Mouse (Mus musculus) neural tube, embryonic 12.5 days (tissue): ENCODE measurements around the gene Kcnq1. TPM values are rescaled to one million over a fixed set of nuclear protein-coding genes. Genes with fewer than 3 reads are reported as not detected.

Experiments used
- ATAC-seq: fragments of 200-750 bp; cut with Nextera tagmentation; 2 replicates; pipeline ENCODE4 v1.8.0; 2017; ENCODE audit warnings: low read depth, mild to moderate bottlenecking, moderate TSS enrichment, moderate library complexity; ENCODE audit not compliant: low FRiP score
- H3K27ac ChIP-seq: fragments of 300-500 bp; sonication (generic); 2 replicates; pipeline ENCODE4 v1.5.1; 2016
- H3K27me3 ChIP-seq: fragments of 300-500 bp; sonication (generic); replicated peaks from 2 replicates; pipeline ENCODE4 v1.6.1; 2016; ENCODE audit warnings: mild to moderate bottlenecking
- H3K36me3 ChIP-seq: fragments of 300-500 bp; sonication (generic); 2 replicates; pipeline ENCODE4 v1.6.1; 2016; ENCODE audit warnings: mild to moderate bottlenecking
- H3K4me1 ChIP-seq: fragments of 300-500 bp; sonication (generic); 2 replicates; pipeline ENCODE4 v1.6.1; 2016
- H3K4me2 ChIP-seq: fragments of 300-500 bp; sonication (generic); replicated peaks from 2 replicates; pipeline ENCODE4 v1.6.1; 2016; ENCODE audit warnings: mild to moderate bottlenecking
- H3K4me3 ChIP-seq: fragments of 300-500 bp; sonication (generic); 2 replicates; pipeline ENCODE4 v1.5.1; 2016
- H3K9ac ChIP-seq: fragments of 300-500 bp; sonication (generic); 2 replicates; pipeline ENCODE4 v1.6.1; 2016; ENCODE audit warnings: mild to moderate bottlenecking
- H3K9me3 ChIP-seq: fragments of 300-500 bp; sonication (generic); 2 replicates; pipeline ENCODE4 v1.6.1; 2016; ENCODE audit warnings: mild to moderate bottlenecking
- WGBS: fragments of 180-500 bp; shearing (Covaris S2); methylation state at CpG from one replicate; pipeline ENCODE4 v1.1.7; 2016; 5-methylcytosine and 5-hydroxymethylcytosine counted together
- polyA plus RNA-seq: library from polyadenylated mRNA; unstranded; fragments of >200 nt; fragmentation: Nextera tagmentation; extraction: Ambion mirVana; gene quantifications from 2 replicates; pipeline ENCODE4 v1.2.1, GENCODE M21; 2016

Gene Kcnq1
- polyA plus RNA-seq, 1 experiment from 2014 or later, result 0.99 TPM

DNA sequence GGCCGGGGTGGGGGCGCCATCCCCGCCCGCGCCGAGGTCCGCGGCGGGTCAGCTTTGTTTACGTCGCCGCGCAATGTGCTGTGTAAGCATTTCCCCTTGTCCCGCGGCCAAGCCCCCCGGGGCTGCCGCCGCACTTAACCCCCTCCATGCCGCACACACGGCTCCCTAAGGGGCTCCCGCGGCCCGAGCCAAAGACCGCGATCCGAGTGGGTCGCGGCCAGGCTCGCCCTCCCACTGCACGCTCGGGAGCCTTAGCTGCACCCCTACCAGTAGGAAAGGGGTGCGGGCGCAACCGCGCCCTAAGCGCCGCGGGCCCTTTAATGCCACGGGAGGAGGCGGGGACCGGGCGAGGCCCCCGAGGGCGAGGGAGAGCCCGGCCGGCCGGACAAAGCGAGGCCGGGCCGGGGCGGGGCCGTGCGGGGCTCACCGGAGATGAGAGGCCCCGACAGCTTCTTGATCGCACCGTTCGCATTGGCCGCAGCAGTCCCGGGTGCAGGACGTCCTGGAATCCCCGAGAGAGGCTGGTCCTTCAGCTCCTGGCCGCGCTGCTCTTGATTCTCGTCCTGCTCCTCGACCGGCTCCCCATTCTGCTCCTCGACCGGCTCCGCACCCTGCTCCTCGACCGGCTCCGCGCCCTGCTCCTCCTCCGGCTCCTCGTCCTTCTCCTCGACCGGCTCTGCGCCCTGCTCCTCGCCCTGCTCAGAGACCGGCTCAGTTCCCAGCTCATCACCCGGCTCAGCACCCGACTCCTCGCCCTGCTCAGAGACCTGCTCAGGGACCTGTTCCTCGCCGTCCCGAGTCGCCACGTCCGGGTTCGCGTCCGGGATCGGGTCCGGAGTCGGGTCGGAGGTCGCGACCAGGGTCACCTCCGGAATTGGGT lies 353.4 kb downstream of the Kcnq1 start:
- Histone ChIP-seq H3K4me3 (peak overlapping the region; percentile 67), H3K27ac (peak overlapping the region; percentile 66), H3K36me3 (no peaks in the 10 kb centered on the region; the same call in 1 of the 2 replicates), H3K27me3 (0 out of 2 replicates have a peak, but pooled peaks cover 5% of the 10 kb centered on the region), H3K4me2 (peak overlapping the region; percentile 62), H3K4me1 (peaks cover 9% of the 10 kb centered on the region), H3K9me3 (peaks cover 30% of the 10 kb centered on the region), H3K9ac (peak overlapping the region; percentile 86)
- WGBS, result 29% methylated on average over 100 of the region's 100 CpGs
- peak; percentile 15; the same call in 1 of the 2 replicates for ATAC-seq

DNA sequence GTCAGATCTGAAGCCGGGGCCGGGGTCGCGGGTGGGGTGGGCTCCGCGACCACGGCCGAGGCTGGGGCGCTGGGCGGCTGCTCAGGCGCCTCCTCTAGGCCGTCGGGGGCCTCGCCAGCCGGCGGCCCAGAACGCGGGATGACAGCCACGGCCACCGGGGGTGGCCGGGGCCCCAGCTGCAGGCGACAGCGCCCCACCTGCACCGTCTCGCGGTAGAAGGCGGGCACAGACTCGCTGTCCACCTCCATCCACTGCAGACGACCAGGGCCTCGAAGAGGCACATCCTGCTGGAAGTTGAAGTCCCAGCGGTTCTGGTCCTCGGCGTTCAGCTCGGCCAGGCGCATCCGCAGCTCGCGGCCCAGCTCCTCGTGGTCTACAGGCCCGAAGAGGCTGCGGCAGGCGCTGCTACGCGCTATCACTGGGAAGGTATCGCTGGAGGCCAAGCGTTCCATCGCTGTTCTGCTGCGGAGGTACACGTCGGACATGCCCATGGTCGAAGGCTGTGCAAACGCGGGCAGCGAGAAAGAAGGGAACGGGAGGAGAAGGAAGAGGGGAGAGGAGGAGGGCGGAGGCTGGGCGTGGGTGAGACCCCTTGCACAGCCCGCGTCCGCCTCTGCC lies 354.2 kb downstream of the Kcnq1 start:
- Histone ChIP-seq H3K27me3 (peaks cover 12% of the 10 kb centered on the region; the same call in 1 of the 2 replicates), H3K4me2 (peak overlapping the region; percentile 62), H3K36me3 (no peaks in the 10 kb centered on the region; the same call in 1 of the 2 replicates), H3K4me3 (peak overlapping the region; percentile 67), H3K9ac (peak overlapping the region; percentile 86), H3K27ac (peak overlapping the region; percentile 66), H3K4me1 (peaks cover 16% of the 10 kb centered on the region), H3K9me3 (peaks cover 30% of the 10 kb centered on the region)
- WGBS, result 36% methylated on average over 60 of the region's 60 CpGs
- ATAC-seq, result peak; percentile 7; the same call in 1 of the 2 replicates

DNA sequence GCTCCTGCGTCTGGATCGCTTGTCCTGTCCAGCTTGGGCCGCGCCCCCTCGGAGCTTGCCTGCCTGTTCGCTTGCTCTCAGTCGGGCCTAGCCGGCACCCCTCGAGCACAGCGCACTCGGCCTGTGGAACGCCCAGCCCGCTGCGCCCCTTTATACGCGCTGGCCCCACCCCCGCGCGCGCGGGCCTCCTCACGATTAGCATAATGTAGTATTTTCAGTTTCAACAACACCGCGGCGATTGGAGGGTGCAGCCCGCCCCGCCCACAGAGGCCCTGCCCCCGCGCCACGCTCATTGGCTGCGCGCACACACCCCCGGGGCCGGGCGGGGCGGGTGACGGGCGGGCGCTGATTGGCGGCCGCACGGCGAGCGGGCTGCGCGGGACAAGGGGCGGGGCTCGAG lies 354.7 kb downstream of the Kcnq1 start, which contains the start of gene Cdkn1c:
Gene Cdkn1c, minus strand, starts transcription at position 177 of the 400 bp plus-strand sequence.
- Histone ChIP-seq H3K9ac (peak within 1 kb of the TSS; percentile 86), H3K4me2 (peak within 1 kb of the TSS; percentile 62), H3K27ac (peak within 1 kb of the TSS; percentile 66), H3K4me3 (peak within 1 kb of the TSS; percentile 67), H3K27me3 (peaks cover 14% of the 10 kb centered on the region; the same call in 1 of the 2 replicates), H3K36me3 (no peaks in the 10 kb centered on the region; the same call in 1 of the 2 replicates), H3K4me1 (peaks cover 18% of the 10 kb centered on the region), H3K9me3 (peaks cover 30% of the 10 kb centered on the region)
- 31% methylated on average over 44 of the region's 48 CpGs for WGBS
- ATAC-seq, result peak; percentile 83

DNA sequence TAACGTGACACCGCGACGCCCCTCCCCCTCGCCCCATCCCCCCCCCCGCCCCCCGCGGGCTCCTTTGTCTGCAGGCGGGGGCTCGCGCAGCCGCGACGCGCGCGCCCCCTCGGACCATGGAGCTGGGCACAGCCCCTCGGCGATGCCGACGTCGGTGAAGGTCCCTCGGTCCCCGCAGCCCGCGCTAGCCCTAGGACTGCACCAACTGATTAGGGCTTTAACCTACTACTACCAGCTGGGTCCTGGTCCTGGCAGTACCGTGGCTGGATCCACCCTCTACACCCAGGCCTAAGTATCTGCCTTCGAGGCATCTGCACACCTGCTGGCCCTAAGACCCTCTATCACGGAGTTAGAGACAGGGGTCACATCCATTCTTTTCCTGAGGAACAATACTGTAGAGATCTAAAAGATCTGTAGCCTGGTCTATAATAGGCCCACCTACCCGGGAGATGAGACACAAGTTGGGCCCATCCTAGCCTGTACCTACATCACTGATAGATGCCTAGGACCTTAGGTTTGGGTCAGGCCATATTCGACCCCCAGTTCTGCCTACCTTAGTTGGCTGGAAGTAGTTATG lies 355.2 kb downstream of the Kcnq1 start:
- Histone ChIP-seq H3K27me3 (peaks cover 14% of the 10 kb centered on the region; the same call in 1 of the 2 replicates), H3K9ac (no peak overlapping the region), H3K27ac (0 out of 2 replicates have a peak overlapping the region, but pooled peaks have one; percentile 0), H3K4me2 (peak overlapping the region; percentile 38), H3K4me3 (peak overlapping the region; percentile 67; the same call in 1 of the 2 replicates), H3K4me1 (peaks cover 18% of the 10 kb centered on the region), H3K9me3 (peaks cover 30% of the 10 kb centered on the region), H3K36me3 (no peaks in the 10 kb centered on the region; the same call in 1 of the 2 replicates)
- peak; percentile 73 for ATAC-seq
- WGBS, result 48% methylated on average over 29 of the region's 32 CpGs

DNA sequence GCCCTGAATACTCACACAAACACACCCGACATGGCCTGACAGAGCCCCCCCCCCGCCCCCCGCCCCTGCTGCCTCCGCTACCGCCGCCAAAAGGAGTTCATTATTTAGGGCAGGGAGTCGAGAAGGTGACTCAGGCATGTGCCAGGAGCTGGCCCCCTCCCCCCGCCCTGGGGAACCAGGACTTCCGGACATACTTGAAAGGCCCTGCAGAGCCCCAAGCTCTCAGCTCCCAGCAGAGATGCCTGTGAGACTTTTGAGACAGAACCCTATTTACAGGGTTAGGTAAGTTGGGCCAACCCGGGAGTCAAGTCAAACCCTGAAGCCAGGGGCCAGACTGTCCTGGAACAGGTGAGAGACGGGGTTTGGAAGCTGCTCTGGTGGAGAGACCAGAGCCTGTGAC lies 355.8 kb downstream of the Kcnq1 start:
- Histone ChIP-seq H3K4me2 (peak overlapping the region; percentile 38), H3K4me1 (peaks cover 18% of the 10 kb centered on the region), H3K36me3 (no peaks in the 10 kb centered on the region; the same call in 1 of the 2 replicates), H3K4me3 (no peak overlapping the region), H3K9ac (no peak overlapping the region), H3K27ac (0 out of 2 replicates have a peak overlapping the region, but pooled peaks have one; percentile 0), H3K27me3 (peaks cover 14% of the 10 kb centered on the region; the same call in 1 of the 2 replicates), H3K9me3 (peaks cover 30% of the 10 kb centered on the region)
- 40% methylated on average over 11 of the region's 11 CpGs for WGBS
- no peak for ATAC-seq

DNA sequence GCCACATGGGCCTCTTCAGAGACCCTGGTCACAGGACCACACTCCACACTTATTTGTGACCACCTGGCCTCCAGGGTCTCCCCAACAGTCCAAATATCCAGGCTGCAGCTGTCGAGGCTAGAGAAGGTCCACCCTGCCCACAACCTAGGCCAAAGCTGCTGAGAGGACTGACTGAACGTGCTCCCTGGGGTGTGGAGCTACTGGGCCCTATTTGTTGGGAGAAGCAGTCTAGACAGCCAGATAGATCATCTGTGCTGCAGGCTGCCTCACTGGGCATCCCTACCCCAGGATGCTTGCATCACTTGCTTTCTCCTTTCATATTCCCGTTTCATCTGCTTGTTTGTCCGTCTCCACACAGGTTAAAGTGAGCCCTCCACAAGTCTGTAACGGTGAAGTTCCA lies 356.4 kb downstream of the Kcnq1 start:
- 79% methylated on average over 5 of the region's 5 CpGs for WGBS
- no peak for ATAC-seq
- H3K27me3 ChIP-seq, result peaks cover 14% of the 10 kb centered on the region; the same call in 1 of the 2 replicates

DNA sequence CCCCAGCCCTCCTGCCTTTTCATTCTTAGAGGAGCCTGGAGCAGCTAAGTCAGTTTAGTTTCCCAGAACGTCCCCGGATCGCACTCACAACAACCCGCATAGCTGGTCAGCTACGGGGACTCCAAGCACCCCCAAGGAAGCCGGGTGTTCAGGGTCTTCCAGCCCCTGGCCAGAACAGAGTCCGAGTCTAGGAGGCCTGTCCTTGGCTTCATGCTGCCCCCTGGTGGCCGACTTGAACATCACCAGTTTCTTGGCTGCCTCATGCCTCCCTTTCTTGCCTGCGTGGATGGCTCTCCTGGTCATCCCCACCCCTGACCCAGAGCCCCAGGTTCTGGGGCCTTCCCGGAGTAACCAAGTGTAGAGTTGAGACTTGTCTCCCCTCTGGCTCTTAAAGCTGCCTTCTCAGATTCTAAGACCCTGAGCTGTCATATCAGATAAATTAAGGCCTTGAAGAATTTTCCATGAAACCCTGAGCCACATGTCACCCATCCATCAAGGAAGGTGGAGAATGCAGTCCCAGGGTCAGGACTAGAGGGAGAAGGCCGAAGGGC lies 357.8 kb downstream of the Kcnq1 start:
- Histone ChIP-seq H3K36me3 (no peaks in the 10 kb centered on the region; the same call in 1 of the 2 replicates), H3K9ac (no peak overlapping the region), H3K4me3 (no peak overlapping the region), H3K27ac (no peak overlapping the region), H3K27me3 (peaks cover 13% of the 10 kb centered on the region; the same call in 1 of the 2 replicates), H3K9me3 (peaks cover 29% of the 10 kb centered on the region), H3K4me2 (no peak overlapping the region), H3K4me1 (peaks cover 27% of the 10 kb centered on the region)
- no peak for ATAC-seq
- 39% methylated on average over 11 of the region's 11 CpGs for WGBS

More for the DNA sequence above, 356.4 kb downstream of the Kcnq1 start:
- Histone ChIP-seq H3K4me3 (no peak overlapping the region), H3K4me1 (peaks cover 22% of the 10 kb centered on the region), H3K9me3 (peaks cover 30% of the 10 kb centered on the region), H3K36me3 (no peaks in the 10 kb centered on the region; the same call in 1 of the 2 replicates), H3K27ac (no peak overlapping the region), H3K9ac (no peak overlapping the region), H3K4me2 (no peak overlapping the region)

DNA sequence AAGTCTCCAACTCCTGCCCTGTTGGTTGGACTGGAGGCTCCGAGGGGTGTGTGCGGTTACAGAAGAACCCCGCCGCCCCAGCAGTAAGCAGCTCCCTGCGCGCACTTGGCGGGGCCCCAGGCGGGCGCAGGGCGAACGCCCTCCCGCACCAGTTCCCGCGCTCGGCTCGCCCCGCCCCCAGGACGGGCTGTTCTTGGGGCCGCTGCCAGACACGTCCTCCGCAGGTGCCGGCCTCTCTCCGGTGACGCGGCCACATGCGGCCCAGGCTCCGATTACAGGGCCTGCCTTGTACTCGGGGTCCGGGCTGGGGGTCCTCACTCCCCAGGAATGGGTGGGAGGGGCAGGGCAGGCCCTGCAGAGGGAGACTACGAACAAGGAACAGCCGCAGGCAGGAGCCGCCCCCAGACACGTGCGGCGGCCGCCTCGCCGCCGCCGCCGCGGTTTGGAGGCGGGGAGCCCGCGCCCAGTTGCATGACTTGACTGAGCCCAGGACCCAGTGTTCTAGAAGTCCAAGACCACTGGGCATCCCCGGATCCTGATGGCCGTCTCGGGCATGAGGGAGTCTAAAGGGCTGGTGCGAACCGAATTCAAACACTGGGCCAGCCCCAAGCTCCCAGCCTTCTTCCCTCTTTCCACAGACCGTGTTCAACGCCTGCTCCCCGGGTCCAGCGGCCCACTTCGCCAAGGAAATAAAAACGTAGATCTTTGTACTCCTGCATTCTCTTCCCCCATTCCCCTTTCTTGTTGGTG lies 358.8 kb downstream of the Kcnq1 start:
- peak overlapping the region; percentile 36 for H3K4me3 ChIP-seq
- peaks cover 19% of the 10 kb centered on the region for H3K9me3 ChIP-seq
- peaks cover 27% of the 10 kb centered on the region for H3K4me1 ChIP-seq
- peak overlapping the region; percentile 40; the same call in 1 of the 2 replicates for H3K9ac ChIP-seq
- H3K27ac ChIP-seq, result no peak overlapping the region
- no peaks in the 10 kb centered on the region; the same call in 1 of the 2 replicates for H3K36me3 ChIP-seq
- WGBS, result 18% methylated on average over 49 of the region's 56 CpGs
- H3K27me3 ChIP-seq, result peaks cover 10% of the 10 kb centered on the region; the same call in 1 of the 2 replicates
- no peak for ATAC-seq
- peak overlapping the region; percentile 71 for H3K4me2 ChIP-seq

DNA sequence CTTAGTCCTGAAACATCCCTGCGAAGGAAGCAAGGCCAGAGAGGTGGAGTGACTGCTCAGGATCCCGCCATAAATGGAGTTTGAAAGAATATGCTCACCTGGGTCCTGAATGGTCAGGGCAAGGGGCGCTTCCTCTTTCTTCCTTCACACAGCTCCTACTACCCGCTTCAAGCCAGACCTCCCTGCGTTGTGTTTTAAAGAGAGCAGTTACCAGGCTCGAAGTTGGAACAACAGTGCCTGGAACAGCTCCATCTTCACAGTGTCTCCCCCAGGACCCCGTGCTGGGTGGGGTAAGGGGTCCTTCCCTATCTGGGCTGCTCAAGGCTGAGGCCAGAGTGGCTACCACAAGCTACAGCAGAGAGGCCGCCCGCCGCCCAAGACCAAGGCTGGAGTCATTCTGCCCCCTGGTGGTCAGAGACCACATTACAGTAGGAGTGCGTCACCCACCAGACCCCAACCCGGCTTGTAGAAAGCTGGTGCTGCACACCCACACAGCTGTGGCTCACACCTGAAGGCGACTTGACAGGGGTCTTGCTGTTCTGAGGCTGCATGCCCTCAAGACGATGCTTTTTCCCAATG lies 360.0 kb downstream of the Kcnq1 start:
- 34% methylated on average over 14 of the region's 14 CpGs for WGBS
- peaks cover 27% of the 10 kb centered on the region for H3K4me1 ChIP-seq

DNA sequence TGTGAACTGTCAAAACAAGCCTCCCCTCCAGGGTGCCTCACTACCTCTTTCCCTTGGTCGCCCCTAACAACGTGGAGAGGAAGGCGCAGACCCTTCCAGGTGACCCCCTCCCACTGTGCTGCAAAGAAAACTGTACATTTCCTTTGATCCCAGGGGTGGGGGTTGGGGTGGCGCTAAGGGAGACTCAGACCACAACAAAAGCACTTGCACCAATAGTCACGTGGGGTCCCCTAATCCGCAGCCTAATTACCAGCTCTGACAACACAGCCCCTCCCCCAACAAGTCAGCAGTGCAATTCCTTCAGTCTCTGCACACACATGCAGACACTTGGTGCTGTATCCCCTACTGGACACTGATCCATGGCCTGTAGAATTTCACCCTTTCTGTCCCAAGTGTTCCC lies 361.6 kb downstream of the Kcnq1 start:
- 0 out of 2 replicates have a peak overlapping the region, but pooled peaks have one; percentile 12 for H3K4me2 ChIP-seq
- no peak for ATAC-seq
- no peaks in the 10 kb centered on the region for H3K36me3 ChIP-seq
- no peak overlapping the region for H3K27ac ChIP-seq
- H3K27me3 ChIP-seq, result peaks cover 10% of the 10 kb centered on the region; the same call in 1 of the 2 replicates
- WGBS, result 11% methylated on average over 6 of the region's 6 CpGs
- H3K9ac ChIP-seq, result no peak overlapping the region
- H3K4me3 ChIP-seq, result no peak overlapping the region
- H3K9me3 ChIP-seq, result no peaks in the 10 kb centered on the region
- peaks cover 21% of the 10 kb centered on the region for H3K4me1 ChIP-seq

More for the DNA sequence above, 360.0 kb downstream of the Kcnq1 start:
- no peak overlapping the region for H3K27ac ChIP-seq
- H3K9me3 ChIP-seq, result peaks cover 7% of the 10 kb centered on the region; the same call in 1 of the 2 replicates
- H3K27me3 ChIP-seq, result peaks cover 10% of the 10 kb centered on the region; the same call in 1 of the 2 replicates
- H3K4me2 ChIP-seq, result no peak overlapping the region
- no peaks in the 10 kb centered on the region for H3K36me3 ChIP-seq
- ATAC-seq, result peak; percentile 28; the same call in 1 of the 2 replicates
- H3K9ac ChIP-seq, result no peak overlapping the region
- H3K4me3 ChIP-seq, result no peak overlapping the region
